Mouse (Mus musculus): ENCODE data around the gene Efnb3.
A peak's percentile ranks its signal among the peaks of the same experiment; 100 is the strongest.

Efnb3 gene

GRCm38 (mm10) chr11:69582230-69582805 lies 22.3 kb upstream of the Efnb3 start:
- DNase-seq (ENCODE audit: low spot score), result no peak

GRCm38 (mm10) chr11:69581814-69582213 lies 21.8 kb upstream of the Efnb3 start:
- no peak for DNase-seq (ENCODE audit: low spot score)

- peak; percentile 90 for DNase-seq (ENCODE audit: low spot score)
Observed at GRCm38 (mm10) chr11:69581147-69581688, 21.2 kb upstream of the Efnb3 start.

- DNase-seq (ENCODE audit: low spot score), result peak; percentile 11
Observed at GRCm38 (mm10) chr11:69580572-69581146, 20.7 kb upstream of the Efnb3 start.

DNA sequence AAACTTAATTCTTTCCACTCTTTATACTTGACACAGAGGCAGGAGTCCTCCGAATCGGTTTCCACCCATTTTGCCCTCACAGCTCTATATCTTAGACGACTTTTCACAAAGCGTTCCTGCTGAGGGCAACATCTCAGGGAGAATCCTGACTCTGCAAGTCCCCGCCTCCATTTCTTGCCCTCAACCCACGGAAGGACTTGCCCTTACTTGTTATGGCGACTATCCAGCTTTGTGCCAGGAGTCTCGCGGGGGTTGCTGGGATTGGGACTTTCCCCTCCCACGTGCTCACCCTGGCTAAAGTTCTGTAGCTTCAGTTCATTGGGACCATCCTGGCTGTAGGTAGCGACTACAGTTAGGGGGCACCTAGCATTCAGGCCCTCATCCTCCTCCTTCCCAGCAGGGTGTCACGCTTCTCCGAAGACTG lies 20.1 kb upstream of the Efnb3 start, which contains the start of the genes Wrap53 and Trp53:
TSS of gene Wrap53 (minus strand) at position 165 of the 424 bp plus-strand sequence.
TSS of gene Trp53 (plus strand) at position 269 of the 424 bp plus-strand sequence.
- DNase-seq (ENCODE audit: low spot score), result peak; percentile 91

- peak; percentile 95 for DNase-seq (ENCODE audit: low spot score)
Observed at GRCm38 (mm10) chr11:69579128-69580017, 19.4 kb upstream of the Efnb3 start.

DNA sequence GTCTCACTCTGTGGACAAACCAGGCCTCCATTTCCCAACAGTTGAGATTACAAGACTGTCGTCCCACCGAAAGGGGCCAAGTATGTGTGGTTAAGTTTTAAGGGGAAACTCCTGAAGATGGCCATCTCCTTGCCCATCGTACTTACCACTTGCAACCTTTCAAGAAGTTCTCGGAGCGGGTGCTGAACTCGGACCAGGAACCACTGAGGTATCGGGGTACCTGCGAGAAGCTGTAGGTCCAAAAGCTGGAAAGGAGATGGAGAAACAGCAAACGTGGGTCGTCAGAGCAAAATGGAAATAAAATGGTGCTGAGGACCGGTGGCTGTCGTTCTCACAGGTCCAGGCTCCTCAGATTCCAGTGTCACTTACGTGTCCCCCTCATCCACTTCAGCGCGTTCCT lies 18.3 kb upstream of the Efnb3 start:
- DNase-seq (ENCODE audit: low spot score), result no peak

GRCm38 (mm10) chr11:69576307-69576706 lies 16.3 kb upstream of the Efnb3 start:
- DNase-seq (ENCODE audit: low spot score), result no peak

- DNase-seq (ENCODE audit: low spot score), result peak; percentile 41
Observed at GRCm38 (mm10) chr11:69575220-69575619, 15.2 kb upstream of the Efnb3 start.

DNA sequence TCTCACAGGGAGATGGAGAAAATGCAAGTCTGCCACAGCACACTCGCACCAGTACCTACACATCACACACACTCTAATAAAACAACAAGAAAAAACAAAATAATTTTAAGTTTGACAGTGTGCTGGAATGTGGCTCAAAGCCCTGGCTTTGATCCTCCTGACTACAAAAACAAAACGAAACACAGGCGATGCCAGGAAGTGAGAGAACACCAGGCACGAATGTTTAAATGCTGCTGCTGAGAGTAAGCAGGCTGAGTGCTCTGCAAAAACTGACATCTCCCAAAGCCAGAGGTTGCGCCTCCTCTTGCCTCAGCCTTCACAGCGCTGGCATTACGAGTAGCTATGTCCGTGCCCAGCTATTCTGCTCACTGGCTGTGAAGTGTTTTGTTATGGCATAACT lies 5.1 kb upstream of the Efnb3 start:
- no peak for DNase-seq (ENCODE audit: low spot score)

- DNase-seq (ENCODE audit: low spot score), result no peak
Observed at GRCm38 (mm10) chr11:69564391-69564790, 4.4 kb upstream of the Efnb3 start.

DNA sequence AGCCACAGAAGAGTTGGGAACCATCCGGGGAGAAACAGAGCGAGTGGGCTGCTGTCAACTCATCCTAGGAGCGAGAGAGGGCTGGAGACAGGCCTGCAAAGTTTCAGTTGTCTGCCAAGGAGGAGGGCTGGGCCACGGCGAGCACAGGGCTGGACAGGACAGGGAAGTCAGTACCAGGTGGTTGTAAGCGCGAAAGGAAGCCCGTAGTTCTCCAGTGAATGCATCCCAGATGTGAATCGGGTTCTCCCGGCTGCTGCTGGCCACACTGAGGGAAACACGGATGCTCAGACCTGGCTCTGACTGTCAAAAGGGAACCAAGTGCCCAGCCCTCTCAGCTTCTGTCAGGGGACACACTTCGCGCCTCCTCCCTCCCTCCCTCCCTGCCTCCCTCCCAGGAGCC lies 3.4 kb upstream of the Efnb3 start:
- no peak for DNase-seq (ENCODE audit: low spot score)

DNA sequence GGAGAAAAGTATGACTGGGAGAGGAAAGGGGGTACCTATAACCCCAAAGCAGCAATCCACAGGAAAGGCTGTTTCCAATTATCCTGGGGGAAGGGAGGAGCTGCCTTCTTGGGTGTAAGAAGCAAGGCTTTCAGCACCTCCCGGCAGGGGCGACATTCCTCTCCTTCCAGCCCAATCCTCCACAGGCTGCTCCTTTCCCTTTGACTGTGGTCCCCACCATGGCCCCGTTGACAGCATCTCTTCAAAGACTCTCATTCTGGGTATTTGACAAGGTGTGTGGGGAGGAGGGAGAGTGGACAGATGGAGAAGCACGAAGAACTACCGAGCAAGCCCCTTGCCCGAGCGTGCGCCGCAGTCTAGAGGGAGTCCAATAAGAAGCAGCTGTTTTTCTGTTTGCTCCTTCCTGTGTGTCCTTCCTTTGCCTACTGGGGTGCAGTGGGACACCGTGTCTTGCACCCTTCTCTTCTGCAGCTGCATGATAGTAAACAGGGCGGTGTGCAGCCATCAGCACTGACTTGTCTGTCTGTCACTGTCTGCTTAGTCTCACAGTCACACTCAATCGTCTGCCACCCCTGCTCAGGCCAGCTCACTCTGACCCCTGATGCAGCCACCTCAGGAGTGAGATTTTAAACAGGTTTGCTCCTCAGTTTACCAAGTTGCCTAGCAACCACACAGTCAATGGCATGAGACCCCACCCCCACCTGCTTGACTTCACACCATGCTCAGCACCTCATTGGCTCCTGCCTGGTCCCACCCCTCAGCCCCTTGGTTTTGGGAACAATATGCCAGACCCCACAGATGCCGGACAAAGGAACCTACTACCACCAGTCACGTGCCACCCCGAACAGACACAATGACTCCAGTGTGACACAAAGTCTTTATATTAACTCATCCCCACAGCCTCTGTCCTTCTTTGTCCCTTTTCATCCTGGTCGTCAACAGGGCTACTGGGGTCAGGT lies 1.2 kb upstream of the Efnb3 start:
- no peak for DNase-seq (ENCODE audit: low spot score)

DNA sequence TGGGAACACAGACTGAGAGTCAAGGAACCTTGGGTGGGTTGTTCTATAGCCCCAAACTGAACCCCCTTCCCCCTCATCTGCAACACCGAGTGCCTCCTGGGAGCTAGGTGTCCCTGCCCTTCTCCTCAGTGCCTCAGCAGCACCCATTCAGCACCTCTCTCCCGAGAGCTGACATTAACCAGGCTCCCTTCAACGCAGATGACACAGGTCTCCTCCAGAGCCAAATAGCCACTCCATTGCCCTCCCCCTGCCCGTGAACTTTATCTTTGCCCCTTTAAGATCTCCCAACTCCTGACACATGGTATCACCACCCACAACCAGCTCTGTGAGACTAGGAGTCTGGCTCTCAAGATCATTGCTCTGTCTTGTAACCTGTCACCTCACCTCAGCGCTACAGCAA lies 822 bp downstream of the Efnb3 start:
- DNase-seq (ENCODE audit: low spot score), result no peak

DNA sequence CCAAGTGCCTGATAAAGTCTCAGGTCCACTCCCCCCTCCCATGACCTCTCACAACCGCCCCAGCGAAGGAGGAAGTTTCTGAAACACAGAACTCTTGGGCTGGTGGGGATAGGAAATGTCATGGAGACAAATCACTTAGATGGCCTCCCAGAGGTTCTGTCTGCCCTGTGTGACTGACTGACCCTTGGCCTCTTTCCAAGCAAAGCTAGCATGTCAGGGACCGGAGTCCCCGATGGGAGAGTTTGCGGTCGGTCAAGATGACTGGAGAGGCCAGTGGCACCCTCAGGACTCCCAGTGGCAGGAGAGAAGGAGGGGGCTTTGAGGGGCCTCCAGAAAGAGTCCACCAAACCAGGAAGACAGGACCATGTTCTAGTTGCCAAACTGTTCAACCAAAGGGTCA lies 1.2 kb downstream of the Efnb3 start:
- DNase-seq (ENCODE audit: low spot score), result no peak

- no peak for DNase-seq (ENCODE audit: low spot score)
Observed at GRCm38 (mm10) chr11:69557381-69557958, 2.5 kb downstream of the Efnb3 start.

- DNase-seq (ENCODE audit: low spot score), result no peak
Observed at GRCm38 (mm10) chr11:69554539-69555140, 5.4 kb downstream of the Efnb3 start.

- no peak for DNase-seq (ENCODE audit: low spot score)
Observed at GRCm38 (mm10) chr11:69553341-69553721, 6.7 kb downstream of the Efnb3 start.

DNA sequence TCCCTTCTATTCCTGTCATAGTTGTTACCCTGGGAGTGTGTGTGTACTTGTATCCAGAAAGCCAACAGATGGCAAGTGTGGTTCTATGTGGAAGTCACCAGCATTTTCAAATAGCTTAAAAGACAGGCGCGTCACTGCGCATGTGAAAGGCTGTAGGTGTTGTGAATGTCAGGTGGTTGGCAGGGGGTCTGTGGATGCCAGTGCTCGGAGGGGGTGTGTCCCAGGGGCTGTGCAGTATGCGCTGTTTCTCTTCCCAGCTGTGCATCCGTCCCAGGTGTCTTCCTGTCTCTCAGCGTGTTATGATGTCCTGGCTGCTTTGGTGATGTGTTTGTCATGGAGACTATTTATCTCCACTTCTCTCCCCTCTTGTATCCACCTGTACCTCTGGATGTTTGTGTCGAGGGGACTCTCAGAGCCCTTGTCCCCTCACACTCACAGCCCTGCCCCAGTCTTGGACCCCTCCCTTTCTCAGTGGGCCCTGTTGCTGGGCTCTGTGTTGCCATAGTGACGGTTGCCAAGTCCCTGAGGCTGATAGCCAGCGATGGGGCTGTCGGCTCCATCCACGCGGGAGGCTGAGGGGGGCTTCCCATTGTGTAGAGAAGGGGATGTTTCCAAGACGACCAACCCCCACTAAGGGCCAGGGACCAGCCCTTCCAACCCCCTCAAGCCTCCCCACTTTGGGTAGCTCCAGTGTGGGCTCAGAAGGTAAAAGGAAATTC lies 7.2 kb downstream of the Efnb3 start:
- no peak for DNase-seq (ENCODE audit: low spot score)

DNA sequence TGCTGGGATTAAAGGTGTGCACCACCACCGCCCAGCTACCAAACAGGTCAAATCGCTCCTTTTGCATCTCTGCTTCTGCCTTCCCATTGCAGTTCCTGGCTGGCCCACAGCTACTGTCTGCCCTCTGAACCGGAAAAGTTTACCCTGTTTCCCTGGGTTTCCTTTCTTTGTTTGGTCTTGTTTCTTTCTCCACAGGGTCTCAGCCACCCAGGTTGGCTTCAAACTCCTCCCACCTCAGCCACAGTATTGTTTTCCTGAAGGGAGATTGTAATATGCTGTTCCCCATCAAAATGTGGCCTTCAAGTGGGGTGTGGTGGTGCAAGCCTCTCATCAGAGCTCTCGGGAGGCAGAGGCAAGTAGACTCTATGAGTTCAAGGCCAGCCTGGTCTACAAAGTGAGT lies 8.7 kb downstream of the Efnb3 start:
- no peak for DNase-seq (ENCODE audit: low spot score)

All from T-cell, adult 2 months (primary cell).